19 mouse cellular contexts compared by ENCODE assay signal in genomic region chr15:74283172-74283534, GRCm38 (mm10).
DNase-seq lines count a peak whose midpoint lies in the region; ATAC-seq and TF ChIP-seq lines count a peak whose summit lies in the region.
"Had no signal": no experiment of that assay in that cellular context is flagged by ENCODE, and none has a peak within 500 bp of the region (broad histone marks: within the 10 kb centered on the region; RNA-seq: fewer than 3 reads in every experiment).

No protein-coding gene starts in this region.

- peak overlapping the region; percentile 19; the same call in 1 of the 2 replicates for H3K9ac ChIP-seq in forebrain, embryonic 13.5 days
- no peak overlapping the region for H3K9ac ChIP-seq in hindbrain, embryonic 15.5 days
- peak overlapping the region; percentile 3; the same call in 1 of the 2 replicates for H3K9ac ChIP-seq in midbrain, postnatal 0 days (replicated peaks; ENCODE audit: low read length, poor library complexity, severe bottlenecking)
- H3K9ac ChIP-seq: heart, embryonic 15.5 days; liver, postnatal 0 days had no signal

- WGBS in forebrain, embryonic 13.5 days: 69% methylated on average over 5 of the region's 5 CpGs
- WGBS in forebrain, embryonic 10.5 days: 67% methylated on average over 5 of the region's 5 CpGs
- whole genome bisulfite sequencing in hindbrain, embryonic 15.5 days: 58% methylated on average over 5 of the region's 5 CpGs
- 55% methylated on average over 5 of the region's 5 CpGs for WGBS in midbrain, postnatal 0 days

- ATAC-seq in forebrain, embryonic 13.5 days: no peak
- ATAC-seq in hindbrain, embryonic 15.5 days (ENCODE audit: low FRiP score, low read depth): peak; percentile 38; the same call in 1 of the 2 replicates
- ATAC-seq in midbrain, postnatal 0 days (ENCODE audit: low FRiP score): peak; percentile 22; the same call in 1 of the 2 replicates
- ATAC-seq: liver, postnatal 0 days had no signal

- H3K4me1 ChIP-seq in forebrain, embryonic 13.5 days: peaks cover 5% of the 10 kb centered on the region; the same call in 1 of the 2 replicates
- H3K4me1 ChIP-seq in forebrain, embryonic 10.5 days: 0 out of 2 replicates have a peak, but pooled peaks cover 4% of the 10 kb centered on the region
- H3K4me1 ChIP-seq in hindbrain, embryonic 15.5 days (replicated peaks): peaks cover 15% of the 10 kb centered on the region
- peaks cover 10% of the 10 kb centered on the region for H3K4me1 ChIP-seq in midbrain, postnatal 0 days (ENCODE audit: insufficient read depth, low read length)
- H3K4me1 ChIP-seq: heart, embryonic 15.5 days had no signal

- TF ChIP-seq CTCF in brain, embryonic 14.5 days (IDR thresholded peaks at IDR 0.05; ENCODE audit: borderline replicate concordance, extremely low read depth, insufficient read depth, insufficient read length): 0 out of 2 replicates have a peak, but pooled peaks have one; percentile 1
- peak; percentile 40 for TF ChIP-seq CTCF in midbrain, postnatal 0 days (IDR thresholded peaks at IDR 0.05)

- no peak overlapping the region for H3K27ac ChIP-seq in forebrain, embryonic 13.5 days
- no peak overlapping the region for H3K27ac ChIP-seq in forebrain, embryonic 10.5 days
- peak overlapping the region; percentile 73 for H3K27ac ChIP-seq in hindbrain, embryonic 15.5 days (replicated peaks)
- peak overlapping the region; percentile 48; the same call in 1 of the 2 replicates for H3K27ac ChIP-seq in midbrain, postnatal 0 days (ENCODE audit: low read depth, low read length)
- H3K27ac ChIP-seq: heart, adult 2 months; heart, embryonic 15.5 days had no signal

- H3K4me2 ChIP-seq in forebrain, embryonic 13.5 days: no peak overlapping the region
- H3K4me2 ChIP-seq in hindbrain, embryonic 15.5 days: no peak overlapping the region
- no peak overlapping the region for H3K4me2 ChIP-seq in midbrain, postnatal 0 days (ENCODE audit: low read depth, low read length, poor library complexity, severe bottlenecking)
- H3K4me2 ChIP-seq: heart, embryonic 15.5 days had no signal

- no peaks in the 10 kb centered on the region for H3K27me3 ChIP-seq in forebrain, embryonic 13.5 days
- H3K27me3 ChIP-seq in forebrain, embryonic 10.5 days (ENCODE audit: poor library complexity, severe bottlenecking): no peaks in the 10 kb centered on the region
- no peaks in the 10 kb centered on the region for H3K27me3 ChIP-seq in hindbrain, embryonic 15.5 days
- no peaks in the 10 kb centered on the region for H3K27me3 ChIP-seq in midbrain, postnatal 0 days (ENCODE audit: insufficient read depth, low read length)
- H3K27me3 ChIP-seq: heart, embryonic 15.5 days had no signal

- no peak for TF ChIP-seq POLR2A in brain, embryonic 14.5 days (IDR thresholded peaks at IDR 0.05; ENCODE audit: borderline replicate concordance, extremely low read depth, insufficient read depth, insufficient read length, poor library complexity, severe bottlenecking)

- no peak overlapping the region for H3K4me3 ChIP-seq in forebrain, embryonic 13.5 days
- no peak overlapping the region for H3K4me3 ChIP-seq in forebrain, embryonic 10.5 days
- H3K4me3 ChIP-seq in hindbrain, embryonic 15.5 days: no peak overlapping the region
- H3K4me3 ChIP-seq in midbrain, postnatal 0 days (ENCODE audit: low read depth, low read length): no peak overlapping the region
- H3K4me3 ChIP-seq: heart, adult 2 months; heart, embryonic 15.5 days had no signal

- no peaks in the 10 kb centered on the region for H3K36me3 ChIP-seq in forebrain, embryonic 13.5 days (ENCODE audit: poor library complexity, severe bottlenecking)
- H3K36me3 ChIP-seq in forebrain, embryonic 10.5 days (replicated peaks): no peaks in the 10 kb centered on the region
- no peaks in the 10 kb centered on the region for H3K36me3 ChIP-seq in hindbrain, embryonic 15.5 days
- no peaks in the 10 kb centered on the region for H3K36me3 ChIP-seq in midbrain, postnatal 0 days (ENCODE audit: insufficient read depth, low read length)
- H3K36me3 ChIP-seq: heart, embryonic 15.5 days had no signal

- H3K9me3 ChIP-seq in forebrain, embryonic 13.5 days (replicated peaks): no peaks in the 10 kb centered on the region
- no peaks in the 10 kb centered on the region for H3K9me3 ChIP-seq in forebrain, embryonic 10.5 days
- H3K9me3 ChIP-seq in hindbrain, embryonic 15.5 days: no peaks in the 10 kb centered on the region
- H3K9me3 ChIP-seq in midbrain, postnatal 0 days (ENCODE audit: low read length): no peaks in the 10 kb centered on the region
- H3K9me3 ChIP-seq: heart, embryonic 15.5 days had no signal

- DNase-seq in forebrain, embryonic 10.5 days (ENCODE audit: extremely low spot score, low spot score): no peak
- peak; percentile 37 for DNase-seq in brain, embryonic 14.5 days (ENCODE audit: low read depth)
- DNase-seq in midbrain, postnatal 0 days (ENCODE audit: low spot score): peak; percentile 37
- DNase-seq in urinary bladder, postnatal 10 days (ENCODE audit: low spot score): no peak
- DNase-seq in gastrocnemius, postnatal 14 days: no peak
- no peak for DNase-seq in cerebellum, postnatal 4 days (ENCODE audit: low spot score in 2 of 2)
- DNase-seq: cerebellum, adult 2 months; gastrocnemius, postnatal 10 days; heart, adult 2 months; kidney, adult 18-20 months; kidney, postnatal 25 days; liver; liver, postnatal 0 days; lung, postnatal 14 days; right cerebral cortex, postnatal 4 days; thymus, postnatal 4 days had no signal

- intact Hi-C loops in gastrocnemius, postnatal 14 days (cut with DNase I; ENCODE audit: low total_unique reads): no loop called here

Comparison
In these comparisons a context has a peak if more than half of its experiments do, and no peak if none do; other contexts are left out.
1. H3K27ac ChIP-seq: peak in hindbrain, embryonic 15.5 days (single experiment) and midbrain, postnatal 0 days (single experiment); none in forebrain, embryonic 13.5 days (single experiment) and forebrain, embryonic 10.5 days (single experiment).
2. DNase-seq: peak in brain, embryonic 14.5 days (single experiment) and midbrain, postnatal 0 days (single experiment); none in forebrain, embryonic 10.5 days (single experiment), urinary bladder, postnatal 10 days (single experiment), gastrocnemius, postnatal 14 days (single experiment) and cerebellum, postnatal 4 days (0 of 2).